Mouse (Mus musculus) myocyte (in vitro differentiated cells): ENCODE measurements around the gene Arhgef18.

Source experiments
- CEBPB ChIP-seq: IDR thresholded peaks from 2 replicates; pipeline ENCODE4 v1.6.1; 2011; ENCODE audit warnings: mild to moderate bottlenecking, moderate library complexity; ENCODE audit not compliant: poor library complexity, insufficient read depth, severe bottlenecking
- E2F4 ChIP-seq: IDR thresholded peaks from one replicate; pipeline ENCODE4 v1.6.1; 2011; ENCODE audit warnings: mild to moderate bottlenecking, control low read depth, moderate library complexity; ENCODE audit not compliant: insufficient read depth
- MAX ChIP-seq: IDR thresholded peaks from one replicate; pipeline ENCODE4 v1.6.1; 2011; ENCODE audit warnings: low read depth, mild to moderate bottlenecking, control low read depth
- MYOD1 ChIP-seq, 3 experiments: IDR thresholded peaks; one replicate each; pipeline ENCODE4 v1.6.1; 2011; ENCODE audit warnings: control low read depth in 2 of 3, low read depth in 2 of 3, mild to moderate bottlenecking in 2 of 3, moderate library complexity in 1 of 3; ENCODE audit not compliant: insufficient read length in 2 of 3, control insufficient read depth in 1 of 3
- MYOG ChIP-seq, 3 experiments: IDR thresholded peaks; one replicate each; pipeline ENCODE4 v1.6.1; 2011; ENCODE audit warnings: control low read depth in 2 of 3, low read depth in 2 of 3, mild to moderate bottlenecking in 2 of 3; ENCODE audit not compliant: insufficient read length in 2 of 3, control insufficient read depth in 1 of 3, insufficient read depth in 1 of 3
- POLR2A ChIP-seq: IDR thresholded peaks from one replicate; pipeline ENCODE4 v1.6.1; 2011; ENCODE audit warnings: low read depth, mild to moderate bottlenecking, control low read depth, moderate library complexity; ENCODE audit not compliant: insufficient read length
- POLR2AphosphoS2 ChIP-seq: IDR thresholded peaks from one replicate; pipeline ENCODE4 v1.6.1; 2011; ENCODE audit warnings: low read depth, control low read depth; ENCODE audit not compliant: insufficient read length
- SRF ChIP-seq: IDR thresholded peaks from one replicate; pipeline ENCODE4 v1.6.1; 2011; ENCODE audit warnings: low read depth; ENCODE audit not compliant: control insufficient read depth, insufficient read length
- TCF12 ChIP-seq: IDR thresholded peaks from one replicate; pipeline ENCODE4 v1.6.1; 2011; ENCODE audit warnings: mild to moderate bottlenecking, control low read depth; ENCODE audit not compliant: poor library complexity, insufficient read depth, severe bottlenecking
- USF1 ChIP-seq: IDR thresholded peaks from one replicate; pipeline ENCODE4 v1.6.1; 2011; ENCODE audit warnings: low read depth, mild to moderate bottlenecking, control low read depth, moderate library complexity

- no peak for TF ChIP-seq POLR2A
- TF ChIP-seq E2F4: no peak
- no peak for TF ChIP-seq TCF12
- TF ChIP-seq SRF: no peak
- no peak for TF ChIP-seq MAX
- TF ChIP-seq USF1: no peak
- peak in 1 of 3 experiments; percentile 50 for TF ChIP-seq MYOG (IDR thresholded peaks at IDR 0.05; ENCODE audit: control insufficient read depth in 1 of 3, insufficient read depth in 1 of 3, insufficient read length in 2 of 3, low read depth in 2 of 3)
- peak in 1 of 3 experiments; percentile 18 for TF ChIP-seq MYOD1 (IDR thresholded peaks at IDR 0.05; ENCODE audit: control insufficient read depth in 1 of 3, insufficient read length in 2 of 3, low read depth in 2 of 3)
- no peak for TF ChIP-seq CEBPB
- no peak for TF ChIP-seq POLR2AphosphoS2
Observed at GRCm38 (mm10) chr8:3348142-3348823, 44.5 kb upstream of the Arhgef18 start.
